ENCODE assay signal across 8 mouse cellular contexts in the genomic region with DNA sequence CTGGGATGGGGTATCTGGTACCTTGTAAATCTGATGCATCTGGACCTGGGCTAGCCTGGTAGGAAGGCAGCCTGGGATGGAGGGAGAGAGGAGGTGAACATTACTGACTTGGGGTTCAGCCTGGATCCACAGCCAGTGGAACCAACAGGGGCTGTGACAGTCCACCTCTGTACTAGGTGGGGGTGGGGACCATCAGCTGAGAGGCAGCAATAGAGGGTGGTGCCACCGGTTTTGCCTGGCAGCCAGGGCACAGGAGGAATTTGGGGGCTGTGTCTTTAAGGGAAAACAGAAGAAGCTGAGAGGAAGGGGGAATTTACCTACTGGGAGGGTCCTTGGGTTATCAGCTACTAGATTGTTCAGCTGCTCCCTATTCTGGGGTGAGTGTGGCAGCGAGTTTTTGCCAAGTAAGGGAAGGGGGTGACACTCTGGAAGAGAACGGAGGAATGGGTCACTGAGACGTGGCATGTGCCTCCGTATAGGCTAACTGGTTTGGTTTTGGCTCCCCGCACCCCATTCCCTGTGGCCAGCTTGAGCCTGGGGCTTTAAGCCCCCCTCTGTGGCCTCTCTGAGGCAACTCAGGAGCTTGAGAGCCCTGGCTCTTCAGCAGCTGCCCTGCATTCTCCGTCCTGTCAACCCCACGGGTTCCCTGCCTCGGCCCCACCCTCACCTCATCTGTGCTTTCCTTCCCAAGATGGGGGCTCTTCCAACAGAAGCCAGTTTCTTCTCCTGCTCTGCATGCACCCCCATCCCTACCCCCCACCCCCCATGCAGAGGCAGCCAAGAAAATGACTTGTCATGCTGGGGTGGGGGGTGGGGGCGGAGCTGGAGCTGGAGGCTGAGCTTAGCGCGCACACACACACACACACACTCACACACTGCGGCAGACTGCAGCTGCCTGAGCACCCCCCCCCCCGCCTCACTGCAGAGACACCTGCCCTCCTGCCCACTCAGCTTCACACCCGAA. TPM values are rescaled to one million over a fixed set of nuclear protein-coding genes. Genes with fewer than 3 reads are reported as not detected.
DNase-seq lines count a peak whose midpoint lies in the region; ATAC-seq lines count a peak whose summit lies in the region.

No protein-coding gene starts in this region.

- no peak overlapping the region for H3K27ac ChIP-seq in lung, embryonic 16.5 days (ENCODE audit: low read length)
- peak overlapping the region; percentile 48 to 94 for H3K27ac ChIP-seq in heart, embryonic 14.5 days (replicated peaks in 1 of 2; ENCODE audit: control insufficient read depth in 1 of 2, insufficient read depth in 1 of 2, low read depth in 2 of 2, low read length in 2 of 2)

- peak overlapping the region; percentile 53 for H3K4me3 ChIP-seq in lung, embryonic 16.5 days (ENCODE audit: low read length)
- H3K4me3 ChIP-seq in heart, embryonic 14.5 days (ENCODE audit: control insufficient read depth in 1 of 2, insufficient read depth in 1 of 2, low read depth in 1 of 2, low read length in 2 of 2), result peak overlapping the region; percentile 53 to 54

- intact Hi-C loops in left cerebral cortex, postnatal 36 days (cut with DNase I), result loop anchor here (1.0 to 5.0 kb wide), 3 partner anchors 25 to 124 kb away; a partner anchor contains a TSS

- H3K36me3 ChIP-seq in lung, embryonic 16.5 days (ENCODE audit: control insufficient read depth, insufficient read depth, low read length), result no peaks in the 10 kb centered on the region
- peaks cover 18% of the 10 kb centered on the region for H3K36me3 ChIP-seq in heart, embryonic 14.5 days (ENCODE audit: control insufficient read depth, insufficient read depth, low read length)

- H3K9me3 ChIP-seq in lung, embryonic 16.5 days (ENCODE audit: control insufficient read depth, low read length), result no peaks in the 10 kb centered on the region
- H3K9me3 ChIP-seq in heart, embryonic 14.5 days (ENCODE audit: control insufficient read depth, low read length), result no peaks in the 10 kb centered on the region

- ATAC-seq in lung, embryonic 16.5 days (ENCODE audit: low read depth), result peak; percentile 29
- ATAC-seq in heart, embryonic 14.5 days (ENCODE audit: insufficient number of reproducible peaks, insufficient read depth, low FRiP score, low read depth), result no peak

- peaks cover 28% of the 10 kb centered on the region for H3K4me1 ChIP-seq in lung, embryonic 16.5 days (replicated peaks; ENCODE audit: control insufficient read depth, insufficient read depth, low read length)
- H3K4me1 ChIP-seq in heart, embryonic 14.5 days (ENCODE audit: control insufficient read depth in 2 of 2, insufficient read depth in 2 of 2, low read length in 2 of 2), result peaks cover 35 to 48% of the 10 kb centered on the region in 2 experiments

- H3K9ac ChIP-seq in lung, embryonic 16.5 days (ENCODE audit: low read length), result peak overlapping the region; percentile 58
- peak overlapping the region; percentile 73 for H3K9ac ChIP-seq in heart, embryonic 14.5 days (ENCODE audit: low read length)

- H3K4me2 ChIP-seq in lung, embryonic 16.5 days (ENCODE audit: low read depth, low read length), result peak overlapping the region; percentile 71
- H3K4me2 ChIP-seq in heart, embryonic 14.5 days (ENCODE audit: low read length), result peak overlapping the region; percentile 80

- 0% methylated on average over 14 of the region's 15 CpGs for WGBS in lung, embryonic 16.5 days
- 4% methylated on average over 15 of the region's 15 CpGs for WGBS in heart, embryonic 14.5 days

- H3K27me3 ChIP-seq in lung, embryonic 16.5 days (ENCODE audit: control insufficient read depth, insufficient read depth, low read depth, low read length), result peaks cover 11% of the 10 kb centered on the region; the same call in 1 of the 2 replicates
- peaks cover 9% of the 10 kb centered on the region; the same call in 1 of the 2 replicates for H3K27me3 ChIP-seq in heart, embryonic 14.5 days (ENCODE audit: control insufficient read depth, insufficient read depth, low read length)

- no peak for DNase-seq in lung, postnatal 25 days (ENCODE audit: low spot score)
- peak; percentile 68 to 70 for DNase-seq in cerebellum, postnatal 14 days
- peak; percentile 72 to 78 for DNase-seq in left cerebral cortex, postnatal 36 days (ENCODE audit: low spot score in 2 of 2)
- peak; percentile 53 for DNase-seq in retina, embryonic 14.5 days (ENCODE audit: low spot score)
- no peak for DNase-seq in adrenal gland, adult 2 months
- DNase-seq in spleen, postnatal 14 days (ENCODE audit: low spot score in 2 of 2), result no peak

RNA-seq across cellular contexts. Expression of a gene that starts 6.5 kb away (rescaled TPM):
- polyA plus RNA-seq in lung, embryonic 16.5 days (2015; fragmentation: Nextera tagmentation; extraction: Ambion mirVana), result 2.4 and 2.6 TPM in 2 replicates
- polyA plus RNA-seq in heart, embryonic 14.5 days (2014; fragmentation: Nextera tagmentation; extraction: Ambion mirVana), result 7.3 and 7.7 TPM in 2 replicates
- 100 to 1,000 TPM; 594 to 651 TPM for total RNA-seq in left cerebral cortex, postnatal 36 days (2021)
- total RNA-seq in adrenal gland, adult 2 months (2021), result 10 to 100 TPM in 1 of 2 experiments, 1 to 10 TPM in 1; 5.1 to 12.1 TPM
- polyA plus RNA-seq in adrenal gland, adult 2 months (2012; rRNA removed), result 2.4 and 4.2 TPM in 2 replicates

RNA-seq across cellular contexts. Expression of a gene that starts 24.7 kb away (rescaled TPM):
- 50.7 and 53.1 TPM in 2 replicates for polyA plus RNA-seq in lung, embryonic 16.5 days (2015; fragmentation: Nextera tagmentation; extraction: Ambion mirVana)
- polyA plus RNA-seq in heart, embryonic 14.5 days (2014; fragmentation: Nextera tagmentation; extraction: Ambion mirVana), result 44.1 and 47.5 TPM in 2 replicates
- 100 to 1,000 TPM; 125 to 148 TPM for total RNA-seq in left cerebral cortex, postnatal 36 days (2021)
- total RNA-seq in adrenal gland, adult 2 months (2021), result 10 to 100 TPM; 52.2 to 67.9 TPM
- polyA plus RNA-seq in adrenal gland, adult 2 months (2012; rRNA removed), result 25.1 and 33.4 TPM in 2 replicates

RNA-seq across cellular contexts. Expression of a gene that starts 59.3 kb away (rescaled TPM):
- 12.0 and 12.7 TPM in 2 replicates for polyA plus RNA-seq in lung, embryonic 16.5 days (2015; fragmentation: Nextera tagmentation; extraction: Ambion mirVana)
- polyA plus RNA-seq in heart, embryonic 14.5 days (2014; fragmentation: Nextera tagmentation; extraction: Ambion mirVana), result 12.8 and 16.0 TPM in 2 replicates
- 100 to 1,000 TPM; 105 to 126 TPM for total RNA-seq in left cerebral cortex, postnatal 36 days (2021)
- 10 to 100 TPM; 51.4 to 56.9 TPM for total RNA-seq in adrenal gland, adult 2 months (2021)
- 36.7 and 41.0 TPM in 2 replicates for polyA plus RNA-seq in adrenal gland, adult 2 months (2012; rRNA removed)

Comparison
In these comparisons a context has a peak if more than half of its experiments do, and no peak if none do; other contexts are left out.
1. DNase-seq: peak in cerebellum, postnatal 14 days (2 of 2), left cerebral cortex, postnatal 36 days (2 of 2) and retina, embryonic 14.5 days (single experiment); none in lung, postnatal 25 days (single experiment), adrenal gland, adult 2 months (single experiment) and spleen, postnatal 14 days (0 of 2).